In genomic region chr10:115019443-115019842, GRCm38 (mm10) we compare ENCODE assay signal across 13 mouse cellular contexts.
A peak's percentile ranks its signal among the peaks of the same experiment; 100 is the strongest.
DNase-seq lines count a peak whose midpoint lies in the region; ATAC-seq and TF ChIP-seq lines count a peak whose summit lies in the region.
"Had no signal": no experiment of that assay in that cellular context is flagged by ENCODE, and none has a peak within 500 bp of the region (broad histone marks: within the 10 kb centered on the region; RNA-seq: fewer than 3 reads in every experiment).

No protein-coding gene starts in this region.

- no peak overlapping the region for H3K9ac ChIP-seq in hindbrain, embryonic 16.5 days (ENCODE audit: low read depth, low read length)
- no peak overlapping the region for H3K9ac ChIP-seq in midbrain, embryonic 15.5 days
- no peak overlapping the region for H3K9ac ChIP-seq in midbrain, embryonic 11.5 days (ENCODE audit: low read length)
- H3K9ac ChIP-seq in forebrain, postnatal 0 days = no peak overlapping the region
- H3K9ac ChIP-seq: lung, embryonic 14.5 days; stomach, embryonic 15.5 days had no signal

- H3K4me3 ChIP-seq in hindbrain, embryonic 16.5 days (ENCODE audit: low read length) = no peak overlapping the region
- H3K4me3 ChIP-seq in hindbrain, embryonic 10.5 days = no peak overlapping the region
- no peak overlapping the region for H3K4me3 ChIP-seq in midbrain, embryonic 15.5 days
- H3K4me3 ChIP-seq in midbrain, embryonic 11.5 days (ENCODE audit: low read depth, low read length) = no peak overlapping the region
- H3K4me3 ChIP-seq in forebrain, postnatal 0 days (ENCODE audit: low read depth, low read length) = no peak overlapping the region
- H3K4me3 ChIP-seq: stomach, embryonic 15.5 days had no signal

- no peak overlapping the region for H3K4me2 ChIP-seq in hindbrain, embryonic 16.5 days (ENCODE audit: low read length)
- H3K4me2 ChIP-seq in midbrain, embryonic 15.5 days = no peak overlapping the region
- H3K4me2 ChIP-seq in midbrain, embryonic 11.5 days = no peak overlapping the region
- H3K4me2 ChIP-seq in forebrain, postnatal 0 days (ENCODE audit: low read depth) = no peak overlapping the region
- H3K4me2 ChIP-seq: lung, embryonic 14.5 days; stomach, embryonic 15.5 days had no signal

- peak; percentile 89 for ATAC-seq in hindbrain, embryonic 16.5 days
- 0 out of 2 replicates have a peak, but pooled peaks have one; percentile 56 for ATAC-seq in midbrain, embryonic 15.5 days (replicated peaks)
- no peak for ATAC-seq in midbrain, embryonic 11.5 days (ENCODE audit: low FRiP score)
- peak; percentile 66 for ATAC-seq in forebrain, postnatal 0 days
- ATAC-seq: CD4-positive, CD25-positive, alpha-beta regulatory T cell, adult 4 months had no signal

- no peaks in the 10 kb centered on the region for H3K9me3 ChIP-seq in hindbrain, embryonic 16.5 days (ENCODE audit: control insufficient read depth, low read length)
- H3K9me3 ChIP-seq in hindbrain, embryonic 10.5 days = no peaks in the 10 kb centered on the region
- no peaks in the 10 kb centered on the region for H3K9me3 ChIP-seq in midbrain, embryonic 15.5 days
- no peaks in the 10 kb centered on the region for H3K9me3 ChIP-seq in midbrain, embryonic 11.5 days (ENCODE audit: control insufficient read depth, low read length)
- no peaks in the 10 kb centered on the region for H3K9me3 ChIP-seq in forebrain, postnatal 0 days (ENCODE audit: low read length)
- H3K9me3 ChIP-seq: stomach, embryonic 15.5 days had no signal

- no peaks in the 10 kb centered on the region for H3K4me1 ChIP-seq in hindbrain, embryonic 16.5 days (ENCODE audit: control insufficient read depth, insufficient read depth, low read depth, low read length)
- H3K4me1 ChIP-seq in hindbrain, embryonic 10.5 days (replicated peaks) = no peaks in the 10 kb centered on the region
- peaks cover 3% of the 10 kb centered on the region; the same call in 1 of the 2 replicates for H3K4me1 ChIP-seq in midbrain, embryonic 15.5 days
- no peaks in the 10 kb centered on the region for H3K4me1 ChIP-seq in midbrain, embryonic 11.5 days (ENCODE audit: control insufficient read depth, insufficient read depth, low read length)
- H3K4me1 ChIP-seq in forebrain, postnatal 0 days (ENCODE audit: insufficient read depth) = no peaks in the 10 kb centered on the region
- H3K4me1 ChIP-seq: stomach, embryonic 15.5 days had no signal

- H3K27ac ChIP-seq in hindbrain, embryonic 16.5 days (ENCODE audit: low read depth, low read length) = no peak overlapping the region
- H3K27ac ChIP-seq in hindbrain, embryonic 10.5 days = no peak overlapping the region
- no peak overlapping the region for H3K27ac ChIP-seq in midbrain, embryonic 15.5 days
- H3K27ac ChIP-seq in midbrain, embryonic 11.5 days (ENCODE audit: low read depth, low read length) = no peak overlapping the region
- no peak overlapping the region for H3K27ac ChIP-seq in forebrain, postnatal 0 days (ENCODE audit: low read depth, low read length)
- H3K27ac ChIP-seq: kidney, postnatal 0 days; stomach, embryonic 15.5 days had no signal

- 57% methylated on average over 9 of the region's 9 CpGs for WGBS in hindbrain, embryonic 16.5 days
- 64% methylated on average over 9 of the region's 9 CpGs for WGBS in hindbrain, embryonic 10.5 days
- 58% methylated on average over 9 of the region's 9 CpGs for WGBS in midbrain, embryonic 15.5 days
- WGBS in midbrain, embryonic 11.5 days = 65% methylated on average over 9 of the region's 9 CpGs
- WGBS in forebrain, postnatal 0 days = 41% methylated on average over 9 of the region's 9 CpGs

- H3K36me3 ChIP-seq in hindbrain, embryonic 16.5 days (ENCODE audit: control insufficient read depth, insufficient read depth, low read length) = no peaks in the 10 kb centered on the region
- no peaks in the 10 kb centered on the region for H3K36me3 ChIP-seq in hindbrain, embryonic 10.5 days
- no peaks in the 10 kb centered on the region for H3K36me3 ChIP-seq in midbrain, embryonic 15.5 days (replicated peaks)
- H3K36me3 ChIP-seq in midbrain, embryonic 11.5 days (ENCODE audit: control insufficient read depth, insufficient read depth, low read length) = no peaks in the 10 kb centered on the region
- H3K36me3 ChIP-seq in forebrain, postnatal 0 days (ENCODE audit: insufficient read depth) = no peaks in the 10 kb centered on the region
- H3K36me3 ChIP-seq: stomach, embryonic 15.5 days had no signal

- no peak for DNase-seq in hindbrain, embryonic 10.5 days (ENCODE audit: low spot score)
- no peak for DNase-seq in midbrain, embryonic 11.5 days (ENCODE audit: low spot score, missing footprints)
- DNase-seq in cerebellum, adult 8-10 months = peak; percentile 91
- no peak for DNase-seq in forebrain, postnatal 0 days
- DNase-seq in heart, adult 11 months = no peak
- DNase-seq: adrenal gland, postnatal 36 days; liver; lung, embryonic 14.5 days had no signal

- no peak; the same call in 1 of the 2 replicates for TF ChIP-seq CTCF in forebrain, postnatal 0 days (IDR thresholded peaks at IDR 0.05; ENCODE audit: low read depth)

- no peaks in the 10 kb centered on the region for H3K27me3 ChIP-seq in hindbrain, embryonic 16.5 days (replicated peaks; ENCODE audit: control insufficient read depth, insufficient read depth, low read length)
- H3K27me3 ChIP-seq in hindbrain, embryonic 10.5 days (ENCODE audit: insufficient read depth, poor library complexity, severe bottlenecking) = no peaks in the 10 kb centered on the region
- H3K27me3 ChIP-seq in midbrain, embryonic 15.5 days (replicated peaks) = no peaks in the 10 kb centered on the region
- H3K27me3 ChIP-seq in midbrain, embryonic 11.5 days (ENCODE audit: control insufficient read depth, insufficient read depth, low read length) = no peaks in the 10 kb centered on the region
- H3K27me3 ChIP-seq in forebrain, postnatal 0 days (ENCODE audit: insufficient read depth, low read length) = no peaks in the 10 kb centered on the region
- H3K27me3 ChIP-seq: stomach, embryonic 15.5 days had no signal
